Mouse (Mus musculus) neutrophil, adult 5-6 weeks (primary cell): Measurements from ENCODE around the gene Mdga2. TPM values are rescaled to one million over a fixed set of nuclear protein-coding genes. Genes with fewer than 3 reads are reported as not detected.

ENCODE experiments used
- ATAC-seq: fragments of 151-379, 151-347 bp; 2 replicates; pipeline ENCODE4 v1.8.0; 2017; ENCODE audit warnings: mild to moderate bottlenecking, moderate TSS enrichment; ENCODE audit not compliant: insufficient number of reproducible peaks, poor library complexity, low FRiP score, severe bottlenecking; ENCODE audit errors: extremely low read depth
- total RNA-seq: library from RNA; stranded (forward); fragments of 200-1000 nt; gene quantifications from 2 replicates; pipeline ENCODE4 v1.2.3, GENCODE M21; 2017

Mdga2 gene
- total RNA-seq, 1 experiment from 2014 or later, result not detected

DNA sequence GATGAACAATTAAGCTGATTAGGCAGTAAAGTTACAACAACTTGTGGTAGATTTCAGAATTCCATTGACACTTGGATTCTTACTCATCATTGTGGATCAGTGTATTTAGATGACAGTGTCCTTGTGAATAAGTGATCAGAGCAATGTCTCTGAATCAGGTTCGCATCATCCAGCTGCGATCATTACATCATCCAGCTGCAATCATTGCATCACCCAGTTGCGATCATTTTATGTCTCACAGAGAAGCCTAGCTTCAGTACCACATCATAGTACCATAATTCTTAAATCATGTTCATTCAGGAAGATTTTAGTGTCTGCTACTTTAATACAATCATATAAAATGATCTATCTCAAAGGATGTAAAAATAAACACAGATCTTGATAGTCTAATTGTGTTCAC is 756.8 kb downstream of the Mdga2 start:
- no peak for ATAC-seq

DNA sequence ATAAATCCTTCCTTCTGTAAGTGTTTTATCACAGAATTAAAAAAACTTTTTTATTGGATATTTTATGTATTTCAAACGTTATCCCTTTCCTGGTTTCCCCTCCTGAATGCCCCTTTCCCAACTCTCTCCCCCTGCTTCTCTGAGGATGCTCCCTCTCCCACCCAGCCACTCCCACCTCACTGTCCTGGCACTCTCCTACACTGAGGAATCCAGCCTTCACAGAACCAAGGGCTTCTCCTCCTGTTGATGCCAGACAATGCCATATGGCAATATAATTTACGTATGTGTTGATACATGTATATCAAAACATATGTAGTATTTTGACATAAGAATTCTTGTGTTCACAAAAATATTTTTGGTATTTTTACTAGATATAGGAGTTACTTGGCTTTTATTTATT is 779.0 kb downstream of the Mdga2 start:
- ATAC-seq, result no peak
